Mouse (Mus musculus) hindbrain, embryonic 10.5 days (tissue): ENCODE measurements around the gene Nyap2. TPM values are rescaled to one million over a fixed set of nuclear protein-coding genes. Genes with fewer than 3 reads are reported as not detected.
"Not testable (repeated sequence)": the region's sequence is repeated elsewhere in the genome, so short reads cannot be mapped to it uniquely, and the experiment has no call there.

ENCODE experiments used
- DNase-seq: peaks from one replicate; pipeline ENCODE4 v3.0.0-alpha.2; 2017; ENCODE audit warnings: low spot score
- H3K27ac ChIP-seq: fragments of 300-500 bp; sonication (generic); 2 replicates; pipeline ENCODE4 v1.5.1; 2016; ENCODE audit warnings: mild to moderate bottlenecking, moderate library complexity
- H3K27me3 ChIP-seq: fragments of 300-500 bp; sonication (generic); 2 replicates; pipeline ENCODE4 v1.6.1; 2016; ENCODE audit warnings: mild to moderate bottlenecking; ENCODE audit not compliant: poor library complexity, insufficient read depth, severe bottlenecking
- H3K36me3 ChIP-seq: fragments of 300-500 bp; sonication (generic); 2 replicates; pipeline ENCODE4 v1.6.1; 2016; ENCODE audit warnings: mild to moderate bottlenecking, moderate library complexity
- H3K4me1 ChIP-seq: fragments of 300-500 bp; sonication (generic); replicated peaks from 2 replicates; pipeline ENCODE4 v1.6.1; 2016; ENCODE audit warnings: mild to moderate bottlenecking
- H3K4me3 ChIP-seq: fragments of 300-500 bp; sonication (generic); 2 replicates; pipeline ENCODE4 v1.5.1; 2016; ENCODE audit warnings: mild to moderate bottlenecking, moderate library complexity
- H3K9me3 ChIP-seq: fragments of 300-500 bp; sonication (generic); 2 replicates; pipeline ENCODE4 v1.6.1; 2016; ENCODE audit warnings: mild to moderate bottlenecking, moderate library complexity
- WGBS: fragments of 180-500 bp; shearing (Covaris S2); methylation state at CpG from one replicate; pipeline ENCODE4 v1.1.7; 2016; 5-methylcytosine and 5-hydroxymethylcytosine counted together
- polyA plus RNA-seq: library from polyadenylated mRNA; unstranded; fragments of >200 nt; fragmentation: Nextera tagmentation; extraction: Ambion mirVana; gene quantifications from 2 replicates; pipeline ENCODE4 v1.2.1, GENCODE M21; 2016

Nyap2 gene
- polyA plus RNA-seq, 1 experiment from 2014 or later: 2.2 TPM

DNA sequence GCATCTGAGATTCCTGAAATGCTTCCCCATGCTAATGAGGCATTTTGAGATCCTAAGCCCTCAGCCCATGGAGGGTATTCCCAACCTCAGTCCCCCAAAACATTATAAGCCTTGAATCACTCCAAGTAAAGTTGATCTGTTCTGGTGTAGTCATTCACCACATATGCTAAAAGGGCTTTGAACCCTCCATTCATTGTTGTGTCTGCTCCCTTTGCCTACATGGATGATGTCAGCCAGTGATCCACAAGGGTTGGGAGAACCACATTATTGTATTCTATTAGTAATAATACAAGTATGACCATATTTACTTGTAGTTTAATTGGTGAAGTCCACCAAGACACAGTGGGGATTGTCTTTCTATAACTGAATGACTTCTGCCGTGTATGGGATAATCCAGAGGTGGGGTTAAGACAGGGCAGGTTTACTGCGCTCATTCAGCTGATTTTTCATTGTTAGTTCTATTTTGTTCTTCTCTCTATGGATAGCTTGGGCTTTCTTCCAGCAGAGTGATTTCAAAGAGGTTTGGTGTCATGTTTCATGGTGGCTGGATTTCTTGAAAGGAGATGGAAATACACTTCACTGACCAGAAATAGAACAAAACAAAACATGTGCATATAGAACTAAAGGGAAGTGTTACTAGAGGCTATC, 155.1 kb downstream of the Nyap2 start:
- 22% methylated on average over 2 of the region's 2 CpGs for WGBS
- no peak for DNase-seq
- H3K36me3 ChIP-seq: no peaks in the 10 kb centered on the region
- H3K27ac ChIP-seq: no peak overlapping the region
- no peaks in the 10 kb centered on the region for H3K9me3 ChIP-seq
- H3K27me3 ChIP-seq: no peaks in the 10 kb centered on the region
- no peak overlapping the region for H3K4me3 ChIP-seq
- peaks cover 20% of the 10 kb centered on the region for H3K4me1 ChIP-seq

DNA sequence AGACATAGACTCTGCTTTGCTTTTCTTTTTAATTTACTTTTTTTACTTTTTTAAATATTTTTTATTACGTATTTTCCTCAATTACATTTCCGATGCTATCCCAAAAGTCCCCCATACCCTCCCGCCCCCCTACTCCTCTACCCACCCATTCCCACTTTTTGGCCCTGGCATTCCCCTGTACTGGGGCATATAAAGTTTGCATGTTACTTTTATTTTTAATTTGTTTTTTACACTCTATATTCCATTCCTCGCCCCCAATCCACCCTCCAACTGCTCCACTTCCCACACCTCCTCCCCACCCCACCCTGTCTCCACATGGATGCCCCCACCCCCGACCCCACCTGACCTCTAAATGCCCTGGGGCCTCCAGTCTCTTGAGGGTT, 155.6 kb downstream of the Nyap2 start:
- not testable (repeated sequence) for H3K27ac ChIP-seq, DNase-seq, H3K36me3 ChIP-seq, H3K4me3 ChIP-seq, H3K9me3 ChIP-seq, H3K27me3 ChIP-seq
- H3K4me1 ChIP-seq: peaks cover 20% of the 10 kb centered on the region
- 66% methylated on average over 5 of the region's 5 CpGs for WGBS

DNA sequence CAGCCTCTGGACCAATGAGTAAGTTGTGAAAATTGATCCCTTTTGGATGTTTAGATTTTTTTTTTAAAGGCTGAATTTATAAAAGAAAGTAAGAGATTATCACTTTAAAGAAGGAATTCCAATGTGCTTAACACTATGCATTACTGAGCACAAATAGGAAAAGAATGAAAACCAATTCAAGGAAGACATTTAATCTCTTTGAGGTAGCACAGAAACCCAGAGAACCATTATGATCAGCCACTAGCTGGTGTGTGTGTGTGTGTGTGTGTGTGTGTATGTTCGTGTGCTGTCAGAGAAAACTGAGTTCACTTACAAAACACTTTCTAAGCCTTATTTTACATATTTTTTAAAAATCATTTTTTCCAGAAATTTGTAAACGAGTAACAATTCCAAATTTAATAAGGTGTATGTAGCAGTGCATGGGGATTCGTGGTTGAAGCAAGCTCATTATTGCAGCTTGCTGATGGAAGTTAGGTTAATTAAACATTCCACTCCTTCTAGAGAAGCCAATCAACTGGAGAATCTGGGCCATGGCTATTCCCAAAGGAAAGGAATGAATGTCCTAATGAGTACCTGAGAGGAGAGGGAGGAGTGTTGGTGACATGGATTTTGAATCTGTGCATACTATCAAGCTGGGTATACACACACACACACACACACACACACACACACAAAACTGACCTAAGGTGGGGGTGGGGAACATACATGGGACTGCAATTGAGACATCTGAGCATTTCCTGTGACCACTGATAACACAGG, 171.9 kb downstream of the Nyap2 start:
- H3K9me3 ChIP-seq: no peaks in the 10 kb centered on the region
- no peak overlapping the region for H3K4me3 ChIP-seq
- H3K4me1 ChIP-seq: no peaks in the 10 kb centered on the region
- 80% methylated on average over 3 of the region's 3 CpGs for WGBS
- H3K27ac ChIP-seq: no peak overlapping the region
- no peaks in the 10 kb centered on the region for H3K36me3 ChIP-seq
- no peaks in the 10 kb centered on the region for H3K27me3 ChIP-seq
- DNase-seq: no peak

DNA sequence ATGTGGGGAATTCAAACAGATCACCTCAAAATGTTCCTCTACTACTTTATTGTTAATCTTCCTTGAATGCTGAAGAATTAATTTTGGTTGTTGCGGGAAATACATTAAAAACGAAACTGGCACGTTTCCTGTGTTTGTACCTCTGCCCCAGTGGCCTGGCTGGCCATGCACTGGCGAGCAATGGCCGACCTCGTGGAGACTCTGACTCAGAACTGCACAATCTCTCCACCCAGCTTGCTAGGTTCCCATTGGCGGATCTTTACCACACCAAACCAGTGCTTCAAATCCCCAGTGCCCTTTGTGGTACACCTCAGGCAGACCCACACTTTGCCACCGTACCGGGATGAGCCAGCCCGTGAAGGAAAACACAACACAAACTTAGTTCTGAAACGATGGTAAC, 173.3 kb downstream of the Nyap2 start:
- H3K4me3 ChIP-seq: no peak overlapping the region
- no peaks in the 10 kb centered on the region for H3K27me3 ChIP-seq
- no peak overlapping the region for H3K27ac ChIP-seq
- no peaks in the 10 kb centered on the region for H3K9me3 ChIP-seq
- 90% methylated on average over 11 of the region's 11 CpGs for WGBS
- no peak for DNase-seq
- no peaks in the 10 kb centered on the region for H3K4me1 ChIP-seq
- H3K36me3 ChIP-seq: no peaks in the 10 kb centered on the region

DNA sequence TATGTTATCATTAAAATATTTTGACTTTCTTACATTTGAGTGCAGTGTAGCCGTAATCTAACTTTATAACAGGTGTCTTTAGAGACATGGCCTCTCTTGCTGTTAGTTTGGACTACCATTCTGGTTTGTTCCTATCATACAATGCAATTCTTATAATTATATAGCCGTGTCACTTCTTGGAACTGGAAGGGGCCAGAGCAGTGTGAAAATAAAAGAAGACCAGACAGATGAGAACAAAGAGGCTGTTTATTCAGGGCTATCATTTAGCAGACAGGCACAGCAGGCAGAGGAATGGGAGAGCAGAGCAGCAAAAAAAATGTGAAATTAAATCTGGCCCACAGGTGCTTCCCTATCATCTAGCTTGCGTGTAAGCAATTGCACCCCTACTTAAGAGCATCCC, 189.7 kb downstream of the Nyap2 start:
- H3K27me3 ChIP-seq: no peaks in the 10 kb centered on the region
- H3K27ac ChIP-seq: no peak overlapping the region; the same call in 1 of the 2 replicates
- H3K4me3 ChIP-seq: no peak overlapping the region
- no peaks in the 10 kb centered on the region for H3K9me3 ChIP-seq
- no peaks in the 10 kb centered on the region for H3K36me3 ChIP-seq
- H3K4me1 ChIP-seq: peaks cover 25% of the 10 kb centered on the region
- DNase-seq: peak; percentile 3
- WGBS: 44% methylated on average over 3 of the region's 3 CpGs

DNA sequence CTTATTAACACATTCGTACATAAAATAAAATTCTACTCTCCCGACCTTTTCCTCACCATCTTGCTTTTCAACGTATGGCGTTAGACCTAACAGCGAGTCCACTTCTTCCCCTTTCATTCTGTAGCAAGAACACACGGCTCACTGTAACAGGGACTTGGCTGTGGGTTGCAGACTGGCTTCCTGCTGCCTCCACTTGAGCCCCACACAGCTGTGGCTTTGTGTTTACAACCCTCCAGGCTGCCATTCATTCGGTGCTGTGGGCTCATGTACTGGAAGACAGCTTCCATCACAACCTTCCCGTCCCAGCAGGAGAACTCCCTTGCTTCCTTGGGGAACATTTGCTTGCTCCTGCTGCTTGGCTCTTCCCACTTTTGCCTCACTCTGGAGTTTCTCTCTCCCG, 204.2 kb downstream of the Nyap2 start:
- Histone ChIP-seq H3K4me3 (no peak overlapping the region), H3K27me3 (no peaks in the 10 kb centered on the region), H3K9me3 (0 out of 2 replicates have a peak, but pooled peaks cover 7% of the 10 kb centered on the region), H3K36me3 (no peaks in the 10 kb centered on the region), H3K27ac (no peak overlapping the region), H3K4me1 (0 out of 2 replicates have a peak, but pooled peaks cover 3% of the 10 kb centered on the region)
- peak; percentile 4 for DNase-seq
- WGBS: 40% methylated on average over 9 of the region's 9 CpGs

DNA sequence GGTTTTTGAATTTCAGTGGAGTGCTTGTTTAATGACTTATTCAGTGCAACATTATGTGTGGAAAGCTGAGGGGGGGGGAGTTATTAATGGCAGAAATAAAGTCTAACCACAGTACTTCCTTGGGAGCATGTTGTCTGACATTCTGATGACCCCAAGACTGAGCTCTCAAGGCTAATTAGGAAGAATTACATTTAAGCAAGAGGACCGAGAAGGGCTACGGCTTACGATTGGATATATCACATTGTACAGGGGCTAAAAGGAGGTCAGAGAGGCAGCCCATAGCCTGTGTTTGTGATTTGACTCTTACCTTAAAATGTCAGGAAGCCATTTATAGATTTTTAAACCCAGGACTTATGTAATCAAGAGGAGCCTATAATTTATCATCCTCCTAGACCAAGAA, 208.9 kb downstream of the Nyap2 start:
- 79% methylated on average over 3 of the region's 3 CpGs for WGBS
- Histone ChIP-seq H3K4me3 (no peak overlapping the region), H3K27ac (no peak overlapping the region), H3K27me3 (no peaks in the 10 kb centered on the region), H3K4me1 (0 out of 2 replicates have a peak, but pooled peaks cover 3% of the 10 kb centered on the region), H3K9me3 (0 out of 2 replicates have a peak, but pooled peaks cover 7% of the 10 kb centered on the region), H3K36me3 (no peaks in the 10 kb centered on the region)
- no peak for DNase-seq

DNA sequence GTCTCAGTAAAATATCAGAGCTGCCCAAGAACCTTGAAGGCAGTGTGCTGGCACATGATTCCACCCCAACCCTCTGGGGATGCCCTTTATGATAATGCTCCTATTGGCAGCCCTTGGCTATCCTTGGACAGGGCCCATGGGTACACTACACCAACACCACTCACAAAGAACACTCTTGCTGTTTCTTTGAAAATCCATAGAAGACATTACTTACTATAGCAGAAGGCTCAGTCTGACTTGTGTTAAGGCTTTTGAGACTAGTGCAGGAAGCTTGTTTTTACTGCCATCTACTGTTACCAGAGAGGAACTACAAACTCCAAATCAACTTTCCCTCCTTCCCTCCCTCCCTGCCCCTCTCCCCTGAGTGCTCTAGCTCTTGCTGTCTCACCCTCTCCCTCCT, 210.3 kb downstream of the Nyap2 start:
- H3K27me3 ChIP-seq: no peaks in the 10 kb centered on the region
- no peak overlapping the region for H3K27ac ChIP-seq
- no peak overlapping the region for H3K4me3 ChIP-seq
- H3K9me3 ChIP-seq: 0 out of 2 replicates have a peak, but pooled peaks cover 7% of the 10 kb centered on the region
- H3K36me3 ChIP-seq: no peaks in the 10 kb centered on the region
- DNase-seq: peak; percentile 14
- H3K4me1 ChIP-seq: no peaks in the 10 kb centered on the region

DNA sequence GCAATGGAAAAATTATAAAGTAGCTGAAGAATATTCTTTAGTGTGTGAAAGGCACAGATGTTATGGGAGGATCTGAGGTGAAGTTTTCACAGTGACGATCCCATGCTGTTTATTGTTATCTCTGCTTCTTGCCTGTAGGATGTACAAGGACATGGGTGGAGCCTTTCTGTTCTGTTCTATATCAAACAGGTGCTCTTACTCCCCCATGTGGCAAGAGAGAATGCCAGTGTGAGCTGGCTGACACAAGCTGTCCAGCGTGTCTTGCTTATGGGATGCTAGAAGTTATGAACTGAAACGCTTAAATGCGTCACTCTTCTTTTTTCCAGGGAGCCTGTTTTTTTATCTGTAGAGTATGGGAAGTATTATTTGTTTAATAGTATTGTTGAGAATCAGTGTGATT, 224.0 kb downstream of the Nyap2 start:
- H3K4me1 ChIP-seq: no peaks in the 10 kb centered on the region
- no peaks in the 10 kb centered on the region for H3K27me3 ChIP-seq
- H3K36me3 ChIP-seq: no peaks in the 10 kb centered on the region
- DNase-seq: peak; percentile 9
- H3K9me3 ChIP-seq: no peaks in the 10 kb centered on the region
- 63% methylated on average over 4 of the region's 4 CpGs for WGBS
- H3K27ac ChIP-seq: no peak overlapping the region
- no peak overlapping the region for H3K4me3 ChIP-seq

DNA sequence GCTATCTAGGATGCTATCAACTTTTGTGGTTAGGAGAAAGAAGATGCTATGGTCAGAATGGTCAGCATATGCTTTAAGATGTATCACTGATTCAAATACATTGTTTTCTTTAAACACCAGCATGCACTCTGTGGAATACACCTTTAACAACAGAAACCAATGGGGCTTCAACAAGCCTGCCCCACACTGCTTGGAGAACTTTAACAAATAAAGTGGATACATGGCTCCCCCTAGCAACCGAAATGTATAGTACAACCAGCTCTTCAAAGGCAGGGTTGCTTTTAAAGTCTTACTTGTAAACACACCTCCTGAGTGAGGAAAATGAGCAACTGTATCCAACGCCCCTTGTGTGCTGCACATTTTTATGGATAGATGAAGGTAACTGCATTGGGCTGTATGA, 224.9 kb downstream of the Nyap2 start:
- 8% methylated on average over 2 of the region's 2 CpGs for WGBS

DNA sequence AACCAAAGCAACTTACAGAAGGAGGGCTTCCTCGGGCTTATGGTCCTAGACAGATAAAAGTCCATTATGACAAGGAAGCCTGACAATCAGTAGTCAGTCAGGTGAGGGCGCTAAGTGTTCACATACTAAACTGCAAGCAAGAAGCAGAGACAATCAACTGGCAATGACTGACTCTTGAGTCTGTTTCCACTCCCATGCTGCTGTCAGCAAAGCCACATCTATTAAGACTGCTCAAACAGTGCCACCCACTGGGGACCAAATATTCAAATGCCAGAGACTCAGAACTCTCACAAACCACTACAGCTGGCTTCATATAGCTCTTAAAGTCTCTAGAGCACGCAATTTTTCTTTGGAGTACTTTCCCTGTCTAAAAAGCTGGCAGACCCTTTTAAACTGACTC, 226.6 kb downstream of the Nyap2 start:
- no peaks in the 10 kb centered on the region for H3K27me3 ChIP-seq
- no peaks in the 10 kb centered on the region for H3K9me3 ChIP-seq
- H3K4me3 ChIP-seq: no peak overlapping the region
- no peak for DNase-seq
- no peaks in the 10 kb centered on the region for H3K4me1 ChIP-seq
- no peaks in the 10 kb centered on the region for H3K36me3 ChIP-seq
- 61% methylated on average over 3 of the region's 3 CpGs for WGBS
- no peak overlapping the region for H3K27ac ChIP-seq

More for the DNA sequence above, 224.9 kb downstream of the Nyap2 start:
- H3K27me3 ChIP-seq: no peaks in the 10 kb centered on the region
- DNase-seq: peak; percentile 7
- no peak overlapping the region for H3K27ac ChIP-seq
- H3K9me3 ChIP-seq: no peaks in the 10 kb centered on the region
- no peak overlapping the region for H3K4me3 ChIP-seq
- no peaks in the 10 kb centered on the region for H3K4me1 ChIP-seq
- H3K36me3 ChIP-seq: no peaks in the 10 kb centered on the region

DNA sequence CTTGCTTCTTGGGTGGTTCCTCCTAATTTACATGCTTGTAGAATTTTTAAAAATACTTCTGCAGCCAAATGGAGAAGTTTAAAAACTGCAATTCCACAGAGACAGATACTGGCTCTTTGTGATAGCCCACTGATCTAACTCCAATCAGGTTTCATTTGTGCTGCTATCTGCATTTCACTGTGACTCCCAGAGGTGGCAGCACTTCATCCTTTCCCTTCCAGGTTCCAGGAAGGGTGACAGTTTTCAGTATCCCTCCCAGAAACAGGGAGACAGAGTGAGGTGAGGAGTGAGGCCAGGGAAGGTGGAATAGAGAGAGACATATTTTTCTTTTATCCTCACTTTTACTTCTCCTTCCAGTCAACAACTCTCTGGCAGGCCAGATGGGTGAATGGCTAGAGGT, 230.7 kb downstream of the Nyap2 start:
- Histone ChIP-seq H3K36me3 (no peaks in the 10 kb centered on the region), H3K4me1 (no peaks in the 10 kb centered on the region), H3K27ac (no peak overlapping the region), H3K4me3 (no peak overlapping the region), H3K27me3 (no peaks in the 10 kb centered on the region), H3K9me3 (no peaks in the 10 kb centered on the region)
- no peak for DNase-seq

DNA sequence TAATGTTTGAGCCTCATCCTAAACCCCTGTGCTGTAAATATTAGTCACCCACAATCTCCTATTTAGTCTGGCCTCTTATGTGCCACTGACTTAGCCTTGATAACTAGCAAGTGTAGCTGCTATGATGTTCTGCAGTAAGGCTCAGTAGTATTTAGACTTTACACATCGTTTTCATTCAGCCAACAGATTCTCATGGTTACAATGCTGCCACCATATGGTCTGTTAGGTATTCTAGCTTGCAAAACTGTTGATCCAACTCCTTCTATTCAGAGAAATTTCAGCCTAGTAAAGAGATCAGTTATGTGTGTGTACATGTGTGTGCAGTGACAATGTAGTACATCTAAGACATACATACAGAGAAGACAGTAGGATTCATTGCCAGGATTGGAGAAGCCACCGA, 231.2 kb downstream of the Nyap2 start:
- Histone ChIP-seq H3K36me3 (no peaks in the 10 kb centered on the region), H3K27me3 (no peaks in the 10 kb centered on the region), H3K27ac (no peak overlapping the region), H3K4me3 (no peak overlapping the region), H3K4me1 (no peaks in the 10 kb centered on the region), H3K9me3 (no peaks in the 10 kb centered on the region)
- WGBS: 67% methylated on average over 2 of the region's 2 CpGs
- no peak for DNase-seq
